Mouse (Mus musculus) cerebellum, adult 8-10 months (tissue): ENCODE measurements around the gene Gm8094.
"Not testable (repeated sequence)": the region's sequence is repeated elsewhere in the genome, so short reads cannot be mapped to it uniquely, and the experiment has no call there.

Experiments used
- DNase-seq: peaks from one replicate; pipeline ENCODE4 v3.0.0; 2022

Gm8094 gene

DNA sequence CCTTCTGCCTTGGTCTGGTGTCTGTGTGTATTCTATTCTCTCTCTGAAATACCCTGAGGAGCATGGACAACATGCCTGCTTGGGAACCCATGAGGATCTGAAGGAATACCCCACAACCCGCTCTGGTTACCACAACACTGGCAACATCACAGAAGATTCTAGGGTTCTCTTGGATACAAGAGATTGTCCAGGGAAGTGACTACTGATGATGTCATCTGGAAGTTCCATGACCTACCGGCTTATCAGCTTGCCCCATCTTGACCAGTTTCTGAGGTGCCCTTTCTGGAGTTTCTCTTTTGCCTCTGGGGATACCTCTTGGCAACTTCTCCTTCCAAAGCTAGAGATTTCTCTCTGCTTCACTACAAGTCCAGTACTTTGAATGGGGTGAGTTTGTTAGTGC lies at the start of gene Gm8094:
Gene Gm8094 (minus strand): TSS at position 101 of the 400 bp plus-strand sequence.
- not testable (repeated sequence) for DNase-seq

DNA sequence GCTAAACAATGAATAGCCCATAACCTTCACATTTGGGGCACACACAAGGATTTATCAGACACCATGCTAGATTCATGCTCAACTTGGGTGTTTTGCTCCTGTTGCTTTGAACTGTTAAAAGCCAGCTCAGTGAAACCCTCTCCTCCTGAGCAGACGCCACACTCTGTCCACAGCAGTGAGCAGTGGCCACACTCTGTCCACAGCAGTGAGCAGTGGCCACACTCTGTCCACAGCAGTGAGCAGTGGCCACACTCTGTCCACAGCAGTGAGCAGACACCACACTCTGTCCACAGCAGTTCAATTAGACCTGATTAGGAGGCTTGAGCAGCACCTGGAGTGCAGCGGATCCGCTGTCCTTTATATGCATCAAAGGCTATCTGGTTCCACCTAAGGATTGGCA lies 43.2 kb upstream of the Gm8094 start:
- DNase-seq: not testable (repeated sequence)

DNA sequence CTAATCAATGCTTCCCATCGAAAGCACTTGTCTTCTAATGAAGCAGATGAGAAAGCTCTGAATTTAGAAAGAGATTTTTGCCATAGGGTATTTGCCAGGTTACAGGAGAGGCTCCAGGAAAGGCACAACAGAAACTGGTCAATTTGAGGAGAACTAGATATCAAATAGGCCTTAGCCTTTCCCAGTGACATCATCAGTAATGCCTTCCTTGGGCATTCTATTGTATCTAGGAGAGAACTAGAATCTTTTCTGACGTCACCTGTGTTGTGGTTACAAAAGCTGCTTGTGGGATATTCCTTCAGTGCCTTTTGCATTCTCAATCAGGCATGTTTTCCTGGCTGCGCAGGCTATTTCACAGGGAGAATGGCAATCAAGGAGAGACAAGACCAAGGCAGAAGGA lies 23.9 kb upstream of the Gm8094 start, which contains the start of gene Gm8104:
Gene Gm8104 (plus strand): TSS at position 301 of the 400 bp plus-strand sequence.
- DNase-seq: not testable (repeated sequence)

DNA sequence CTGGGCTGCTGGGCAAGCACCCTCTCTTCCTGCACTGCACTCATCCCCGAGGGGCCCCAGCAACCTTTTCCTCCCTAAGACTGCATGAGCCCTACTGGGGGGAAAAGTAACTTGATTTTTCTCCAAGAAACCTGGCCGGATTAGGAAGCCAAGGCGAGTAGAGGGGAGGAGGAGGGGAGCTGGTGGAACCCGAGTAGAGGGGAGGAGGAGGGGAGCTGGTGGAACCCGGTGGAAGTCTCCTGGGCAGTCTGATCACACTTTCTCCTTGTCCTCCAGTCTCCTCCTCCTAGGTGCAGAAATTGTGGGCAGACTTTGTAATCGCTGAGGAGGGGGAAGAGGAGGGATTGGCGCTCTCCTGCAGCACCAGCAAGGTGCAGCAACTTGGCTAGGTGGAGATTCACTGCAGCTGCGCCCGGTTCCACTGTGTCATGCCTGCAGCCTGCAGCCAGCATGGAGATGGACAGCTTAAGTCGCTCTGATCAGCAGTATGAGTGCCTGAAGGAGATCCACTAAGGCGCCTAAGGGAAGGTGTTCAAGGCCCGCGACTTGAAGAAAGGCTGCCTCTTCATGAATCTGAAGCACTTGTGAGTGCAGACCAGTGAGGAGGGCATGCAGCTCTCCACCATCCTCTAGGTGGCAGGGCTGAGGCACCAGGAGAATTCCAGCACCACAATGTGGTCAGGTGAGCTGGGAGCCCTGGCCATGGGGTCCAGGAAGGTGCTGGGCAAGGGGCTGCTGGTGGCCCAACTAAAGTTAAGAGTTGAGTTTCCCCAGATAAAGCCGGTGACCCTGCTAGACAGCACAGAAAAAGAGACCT lies 12.9 kb upstream of the Gm8094 start:
- DNase-seq: not testable (repeated sequence)

DNA sequence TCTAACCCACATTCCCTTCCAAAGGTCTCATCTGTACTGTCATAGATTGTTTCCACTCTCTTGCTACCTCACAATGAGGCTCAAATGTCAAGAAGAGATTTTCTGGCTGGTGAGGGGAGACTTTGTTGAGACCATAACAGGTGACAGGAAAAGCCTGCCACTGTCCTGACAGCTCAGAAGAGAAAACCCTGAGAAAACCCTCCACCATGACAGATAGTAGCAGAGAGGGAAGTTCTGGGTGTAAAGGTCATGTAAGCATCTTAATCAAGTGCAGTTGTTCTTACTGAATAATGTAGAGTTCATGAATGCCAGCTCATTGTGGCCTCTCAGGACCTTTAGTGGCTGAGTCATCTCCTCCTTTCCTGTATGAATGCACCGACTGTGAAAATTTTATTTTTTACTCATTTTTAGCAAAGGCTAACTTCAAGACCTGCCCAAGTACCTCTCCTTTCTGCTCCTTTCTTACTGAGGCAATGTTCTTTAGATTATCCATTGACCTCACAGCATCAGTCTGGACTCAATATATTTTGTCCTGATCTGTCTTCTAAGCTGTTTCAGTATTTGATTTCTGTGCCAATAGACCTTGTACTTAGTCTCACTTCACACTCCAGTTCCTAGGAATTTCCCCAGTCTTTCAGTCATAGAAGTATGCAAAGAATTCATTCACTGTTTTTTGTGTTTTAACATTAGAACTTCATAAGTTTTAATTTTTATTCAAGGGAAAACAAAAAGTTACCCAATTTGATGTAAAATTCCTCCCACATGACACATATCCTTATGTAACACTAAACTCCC lies 8.7 kb upstream of the Gm8094 start:
- not testable (repeated sequence) for DNase-seq

DNA sequence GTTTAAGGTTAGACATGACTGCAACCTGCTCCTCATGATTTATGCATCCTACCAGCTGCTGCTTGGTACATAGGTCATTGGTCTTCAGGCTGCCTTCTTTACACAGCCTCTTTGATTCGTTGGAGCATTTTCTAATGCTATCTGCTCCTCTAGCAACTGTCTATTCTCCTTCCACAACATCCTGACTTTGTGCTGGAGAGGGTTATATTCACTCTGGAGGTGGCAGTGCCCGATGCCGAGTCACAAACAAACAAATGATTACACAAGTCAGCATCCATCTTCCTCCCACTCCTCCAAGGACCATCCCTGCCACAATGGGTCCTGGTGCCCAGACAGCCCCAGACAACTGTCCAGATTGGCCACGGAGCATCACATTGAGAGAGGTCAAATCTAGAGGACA lies 16.3 kb downstream of the Gm8094 start:
- DNase-seq: not testable (repeated sequence)

DNA sequence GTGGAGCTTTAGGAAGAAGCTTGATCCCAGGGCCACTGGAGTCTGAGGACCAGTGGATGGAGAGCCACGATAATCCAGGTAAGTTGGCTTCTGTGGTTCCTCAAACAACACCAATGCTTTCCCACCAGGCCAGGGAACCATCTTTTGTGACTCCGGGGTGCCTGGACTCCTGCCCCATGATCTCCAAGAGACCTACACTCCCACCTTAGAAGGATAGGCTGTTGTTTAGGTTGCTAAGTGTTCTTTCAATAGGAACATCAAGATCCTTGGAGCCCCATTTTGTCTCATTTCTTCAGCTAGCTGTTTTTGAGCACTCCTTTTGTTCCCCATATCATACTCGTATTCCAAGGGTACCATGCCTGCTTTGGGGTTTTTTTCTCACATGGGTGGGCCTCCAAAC lies 18.4 kb downstream of the Gm8094 start:
- not testable (repeated sequence) for DNase-seq
